Mouse (Mus musculus): Measurements from ENCODE around the gene Tnr. TPM values are rescaled to one million over a fixed set of nuclear protein-coding genes. Genes with fewer than 3 reads are reported as not detected.

Gene Tnr
- total and polyA plus RNA-seq, 3 experiments = not detected

DNA sequence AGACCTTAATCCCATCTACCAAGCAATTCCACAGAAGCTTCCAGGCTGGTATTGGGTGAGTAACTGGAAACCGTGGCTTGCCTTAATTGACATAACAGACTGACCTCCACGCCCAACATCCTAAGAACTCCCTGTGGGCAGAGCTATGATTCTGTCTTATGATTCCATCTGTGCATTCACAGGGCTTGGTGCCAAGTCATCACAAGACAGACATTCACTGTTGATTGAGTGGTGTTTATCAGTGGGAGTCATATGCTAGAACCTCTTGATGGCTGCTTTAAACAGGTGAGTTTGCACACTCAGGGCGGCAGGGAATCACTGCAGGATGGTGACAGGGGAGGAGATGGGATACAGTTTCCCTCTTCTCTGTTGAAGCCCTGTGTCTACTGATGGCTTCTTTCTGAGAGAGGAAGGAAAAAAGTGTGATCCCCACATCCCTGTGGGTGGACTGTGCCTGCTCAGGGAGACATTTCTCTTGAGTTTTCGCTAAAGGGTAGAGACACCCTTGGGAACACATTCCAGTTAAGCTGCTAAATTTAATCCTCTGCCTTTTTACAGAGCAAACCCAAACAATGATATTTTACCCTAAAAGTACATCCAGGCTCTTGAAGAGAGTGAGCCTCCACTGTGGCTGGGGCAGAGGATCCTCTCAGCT, 23.6 kb upstream of the Tnr start:
- dilution Hi-C loops (cut with MboI; ENCODE audit: extremely low pct_ligation_motif_present, extremely low pct_unique_long_range_greater_than_20kb, low sequenced_read_pairs) = no loop called here
- TF ChIP-seq USF1 (IDR thresholded peaks at IDR 0.05; ENCODE audit: low read depth, low read length) (no peak), MEF2A (IDR thresholded peaks at IDR 0.05; ENCODE audit: borderline replicate concordance, low read depth, low read length) (no peak), MAX (IDR thresholded peaks at IDR 0.05; ENCODE audit: low read length) (no peak), CHD2 (IDR thresholded peaks at IDR 0.05; ENCODE audit: low read length) (no peak), ZC3H11A (IDR thresholded peaks at IDR 0.05; ENCODE audit: low read depth, low read length) (no peak), JUND (conservative IDR thresholded peaks at IDR 0.05; ENCODE audit: low read depth, low read length) (no peak), ELF1 (IDR thresholded peaks at IDR 0.05; ENCODE audit: low read depth, low read length) (no peak), JUN (IDR thresholded peaks at IDR 0.05; ENCODE audit: insufficient read depth, low read depth, low read length) (no peak), MXI1 (IDR thresholded peaks at IDR 0.05; ENCODE audit: low read depth, low read length) (no peak), E2F4 (IDR thresholded peaks at IDR 0.05; ENCODE audit: insufficient replicate concordance, low read depth, low read length) (no peak), POLR2AphosphoS2 (IDR thresholded peaks at IDR 0.05; ENCODE audit: low read depth, low read length) (no peak), PAX5 (IDR thresholded peaks at IDR 0.05; ENCODE audit: low read length) (no peak), CHD1 (IDR thresholded peaks at IDR 0.05; ENCODE audit: low read depth, low read length) (no peak)
- H3K36me3 ChIP-seq (replicated peaks in 1 of 2; ENCODE audit: control insufficient read depth in 1 of 2, insufficient read depth in 1 of 2, low read length in 1 of 2) = no peaks in the 10 kb centered on the region
- H3K4me3 ChIP-seq (replicated peaks in 1 of 3; ENCODE audit: low read depth in 2 of 3, low read length in 2 of 3, poor library complexity in 1 of 3) = no peak overlapping the region
- DNase-seq (ENCODE audit: extremely low read depth) = no peak
- H3K4me2 ChIP-seq (ENCODE audit: insufficient read depth, low read depth, poor library complexity, severe bottlenecking) = no peak overlapping the region
- no peaks in the 10 kb centered on the region for H3K79me2 ChIP-seq (replicated peaks; ENCODE audit: control insufficient read depth, extremely low read depth, insufficient read depth, poor library complexity, severe bottlenecking)
- no peak overlapping the region for H3K27ac ChIP-seq (ENCODE audit: insufficient read depth, low read depth)
- no peak overlapping the region for H3K9ac ChIP-seq (ENCODE audit: insufficient read depth, low read depth)
- no peaks in the 10 kb centered on the region for H3K9me3 ChIP-seq (replicated peaks; ENCODE audit: low read length)
- in situ Hi-C loops (cut with MboI; ENCODE audit: low pct_ligation_motif_present, low pct_unique_long_range_greater_than_20kb, low sequenced_read_pairs) = no loop called here
- H3K4me1 ChIP-seq (ENCODE audit: control insufficient read depth in 1 of 2, insufficient read depth in 2 of 2) = no peaks in the 10 kb centered on the region
- H3K27me3 ChIP-seq (replicated peaks) = peaks cover 97% of the 10 kb centered on the region

DNA sequence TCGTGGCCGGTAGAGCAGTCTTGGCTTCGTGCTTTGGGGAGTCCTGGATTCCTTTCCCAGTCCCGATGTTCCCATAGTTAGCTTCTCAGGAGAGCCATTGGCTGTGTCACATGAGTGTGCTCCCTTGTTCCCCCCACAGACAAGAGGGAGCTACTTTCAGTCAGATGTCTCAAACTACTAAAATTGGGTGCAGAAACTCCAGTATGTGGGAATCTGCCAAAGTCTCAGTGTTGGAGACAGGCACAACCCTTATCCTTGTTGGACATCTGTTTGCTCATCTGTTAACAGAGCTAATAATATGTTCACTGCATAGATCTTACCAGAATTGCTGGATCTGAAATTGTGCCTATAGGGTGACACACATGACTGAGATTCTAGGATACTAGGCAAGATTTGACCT, 21.7 kb upstream of the Tnr start:
- H3K4me1 ChIP-seq (ENCODE audit: control insufficient read depth in 1 of 2, insufficient read depth in 2 of 2) = no peaks in the 10 kb centered on the region
- in situ Hi-C loops (cut with MboI; ENCODE audit: low pct_ligation_motif_present, low pct_unique_long_range_greater_than_20kb, low sequenced_read_pairs) (no loop called here), dilution Hi-C loops (cut with MboI; ENCODE audit: extremely low pct_ligation_motif_present, extremely low pct_unique_long_range_greater_than_20kb, low sequenced_read_pairs) (no loop called here)
- H3K4me2 ChIP-seq (ENCODE audit: insufficient read depth, low read depth, poor library complexity, severe bottlenecking) = no peak overlapping the region
- no peak for TF ChIP-seq POLR2AphosphoS2 (IDR thresholded peaks at IDR 0.05; ENCODE audit: low read depth, low read length)
- no peak for TF ChIP-seq TBP (conservative IDR thresholded peaks at IDR 0.05; ENCODE audit: low read depth, low read length)
- TF ChIP-seq E2F4 (IDR thresholded peaks at IDR 0.05; ENCODE audit: insufficient replicate concordance, low read depth, low read length) = no peak
- TF ChIP-seq MAX (IDR thresholded peaks at IDR 0.05; ENCODE audit: low read length) = no peak
- TF ChIP-seq USF1 (IDR thresholded peaks at IDR 0.05; ENCODE audit: low read depth, low read length) = no peak
- no peak for TF ChIP-seq POLR2A (IDR thresholded peaks at IDR 0.05; ENCODE audit: low read depth, low read length)
- TF ChIP-seq MYC (IDR thresholded peaks at IDR 0.05; ENCODE audit: low read depth, low read length) = no peak
- TF ChIP-seq UBTF (IDR thresholded peaks at IDR 0.05; ENCODE audit: low read depth, low read length) = no peak
- TF ChIP-seq RCOR1 (conservative IDR thresholded peaks at IDR 0.05; ENCODE audit: low read depth, low read length) = no peak
- no peak for TF ChIP-seq HCFC1 (IDR thresholded peaks at IDR 0.05; ENCODE audit: low read depth, low read length)
- no peak for TF ChIP-seq JUN (IDR thresholded peaks at IDR 0.05; ENCODE audit: insufficient read depth, low read depth, low read length)
- TF ChIP-seq TCF12 (IDR thresholded peaks at IDR 0.05; ENCODE audit: low read depth, low read length) = no peak
- TF ChIP-seq ELF1 (IDR thresholded peaks at IDR 0.05; ENCODE audit: low read depth, low read length) = no peak
- no peak for TF ChIP-seq CTCF (conservative IDR thresholded peaks at IDR 0.05 in 1 of 2, IDR thresholded peaks at IDR 0.05 in 1 of 2; ENCODE audit: low read depth in 2 of 2, low read length in 2 of 2)
- TF ChIP-seq IRF4 (IDR thresholded peaks at IDR 0.05; ENCODE audit: low read depth, low read length) = no peak
- TF ChIP-seq JUND (conservative IDR thresholded peaks at IDR 0.05; ENCODE audit: low read depth, low read length) = no peak
- no peak overlapping the region for H3K4me3 ChIP-seq (replicated peaks in 1 of 3; ENCODE audit: low read depth in 2 of 3, low read length in 2 of 3, poor library complexity in 1 of 3)
- no peaks in the 10 kb centered on the region for H3K9me3 ChIP-seq (replicated peaks; ENCODE audit: low read length)
- H3K79me2 ChIP-seq (replicated peaks; ENCODE audit: control insufficient read depth, extremely low read depth, insufficient read depth, poor library complexity, severe bottlenecking) = no peaks in the 10 kb centered on the region
- H3K27ac ChIP-seq (ENCODE audit: insufficient read depth, low read depth) = no peak overlapping the region
- no peak for DNase-seq (ENCODE audit: extremely low read depth)
- no peaks in the 10 kb centered on the region for H3K36me3 ChIP-seq (replicated peaks in 1 of 2; ENCODE audit: control insufficient read depth in 1 of 2, insufficient read depth in 1 of 2, low read length in 1 of 2)
- no peak overlapping the region for H3K9ac ChIP-seq (ENCODE audit: insufficient read depth, low read depth)
- peaks cover 93% of the 10 kb centered on the region for H3K27me3 ChIP-seq (replicated peaks)

Data from CH12.LX (cell line).